Mouse (Mus musculus): ENCODE measurements around the gene Keg1.

Keg1 gene

DNA sequence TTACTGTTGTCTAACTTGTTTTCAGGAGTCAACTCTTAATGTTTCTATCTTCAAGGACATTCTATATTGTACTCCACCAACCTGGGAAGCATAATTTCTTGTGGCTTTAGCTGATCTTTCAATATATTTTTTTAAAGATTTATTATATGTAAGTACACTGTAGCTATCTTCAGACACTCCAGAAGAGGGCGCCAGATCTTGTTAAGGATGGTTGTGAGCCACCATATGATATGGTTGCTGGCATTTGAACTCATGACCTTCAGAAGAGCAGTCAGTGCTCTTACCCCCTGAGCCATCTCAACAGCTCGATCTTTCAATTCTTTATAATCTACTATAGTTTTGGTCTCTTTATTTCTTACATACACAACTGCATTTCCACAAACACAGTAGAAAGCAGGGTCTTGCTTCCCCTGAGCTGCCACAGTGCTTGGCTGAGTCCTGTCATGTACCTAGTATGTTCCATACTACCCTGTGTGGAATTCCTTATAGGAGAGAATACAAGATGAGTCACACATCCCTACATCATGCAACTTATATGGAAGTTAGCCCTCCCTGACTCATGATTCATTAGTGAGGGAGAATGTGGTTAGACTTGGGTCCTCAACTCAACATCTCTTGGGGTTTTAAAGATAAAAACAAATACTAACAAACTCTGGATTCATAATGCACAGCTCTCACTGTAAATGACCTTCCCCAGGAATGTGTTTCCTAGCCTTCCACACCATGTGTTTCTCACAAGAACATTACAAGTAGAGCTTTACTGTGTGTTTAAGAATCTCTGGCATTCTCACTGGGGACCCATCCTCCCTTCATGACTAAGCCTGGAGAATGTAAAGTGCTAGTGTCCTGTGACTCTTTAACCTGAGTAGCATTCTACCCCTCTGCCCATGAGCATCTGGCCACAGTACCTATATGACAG is 66.9 kb downstream of the Keg1 start:
- DNase-seq (ENCODE audit: low read depth), result peak; percentile 52

DNA sequence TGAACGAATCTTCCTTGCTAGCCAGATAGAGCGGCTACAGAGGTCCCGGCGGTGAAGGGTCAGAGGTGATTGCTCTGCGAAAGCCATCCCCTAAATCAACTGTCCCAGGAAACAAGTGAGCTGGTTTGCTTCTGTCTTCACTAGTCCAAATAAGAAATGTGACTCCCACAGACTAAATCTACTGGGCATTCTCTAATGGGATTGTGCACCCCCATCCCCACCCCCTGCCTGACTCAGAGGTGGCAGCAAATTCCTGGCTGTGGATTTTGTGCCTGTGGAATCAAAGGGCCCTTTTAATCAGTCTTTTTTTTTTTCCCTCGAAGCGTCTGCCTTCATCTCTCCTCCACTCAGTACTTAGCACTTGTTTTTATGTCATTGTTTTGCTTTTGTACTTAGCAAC is 69.7 kb downstream of the Keg1 start, which contains the start of gene Cntf:
Gene Cntf, minus strand, starts transcription at position 325 of the 400 bp plus-strand sequence.
- DNase-seq (ENCODE audit: low read depth), result no peak

Measured in induced T-regulatory cell, adult 2 months (primary cell).